Mouse (Mus musculus) bone marrow macrophage, adult 2 months (primary cell): Measurements from ENCODE around the gene Stk39. TPM values are rescaled to one million over a fixed set of nuclear protein-coding genes. Genes with fewer than 3 reads are reported as not detected.

Experiments used
- H3K27ac ChIP-seq: 2 replicates; pipeline ENCODE4 v1.5.1; 2012; ENCODE audit warnings: low read depth, low read length; ENCODE audit not compliant: insufficient read depth
- H3K4me1 ChIP-seq: 2 replicates; pipeline ENCODE4 v1.6.1; 2012; ENCODE audit warnings: low read length; ENCODE audit not compliant: control insufficient read depth, insufficient read depth
- H3K4me3 ChIP-seq: 2 replicates; pipeline ENCODE4 v1.5.1; 2012; ENCODE audit warnings: mild to moderate bottlenecking, low read length, moderate library complexity; ENCODE audit not compliant: insufficient read depth
- CTCF ChIP-seq: IDR thresholded peaks from 2 replicates; pipeline ENCODE4 v1.5.1; 2012; ENCODE audit warnings: low read depth, mild to moderate bottlenecking, low read length, moderate library complexity
- POLR2A ChIP-seq: IDR thresholded peaks from 2 replicates; pipeline ENCODE4 v1.6.1; 2012; ENCODE audit warnings: mild to moderate bottlenecking, low read depth, low read length, borderline replicate concordance
- polyA plus RNA-seq: library from polyadenylated mRNA; stranded (reverse); fragments of >200 nt; gene quantifications from 2 replicates; pipeline ENCODE4 v1.2.4, GENCODE M21; 2012; ENCODE audit not compliant: missing spikeins, insufficient read depth, insufficient read length

The Stk39 gene
- polyA plus RNA-seq, 1 experiment = 0.46 TPM

DNA sequence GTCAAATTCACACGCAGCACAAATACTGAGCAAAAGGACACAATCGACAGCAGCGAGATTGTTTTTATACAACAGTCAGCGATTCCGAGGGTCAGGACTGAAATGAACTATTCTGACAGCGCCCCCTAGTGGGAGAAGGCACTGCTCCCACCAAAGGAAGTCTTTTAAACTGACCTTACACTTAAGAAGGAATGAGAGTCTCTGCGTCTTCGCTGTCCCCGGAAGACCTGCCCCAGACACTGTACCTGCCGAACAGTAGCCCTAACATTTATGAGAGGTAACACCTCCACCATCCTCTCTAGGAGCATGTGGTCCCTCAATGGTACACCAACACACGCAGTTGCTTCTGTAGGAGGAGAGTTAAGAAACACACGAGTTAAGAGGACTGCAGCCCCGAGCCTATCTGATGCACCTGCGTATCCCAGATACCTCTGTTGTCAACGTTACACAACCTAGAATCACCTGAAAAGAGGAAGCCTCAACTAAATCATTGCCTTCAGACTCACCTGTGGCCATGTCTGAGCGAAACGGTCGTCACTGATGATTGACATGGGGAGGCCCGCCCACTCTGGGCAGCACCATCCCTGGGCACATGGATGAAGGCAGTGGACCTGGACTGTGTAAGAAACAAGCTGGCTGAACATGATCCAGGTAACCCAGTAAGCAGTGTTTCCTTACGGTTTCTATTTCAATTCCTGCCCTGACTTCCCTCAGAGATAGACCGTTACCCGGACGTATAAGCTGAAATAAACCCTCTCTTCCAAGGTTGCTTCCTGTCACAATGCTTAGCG lies 122.3 kb downstream of the Stk39 start:
- Histone ChIP-seq H3K27ac (no peak overlapping the region), H3K4me3 (no peak overlapping the region), H3K4me1 (no peaks in the 10 kb centered on the region)
- TF ChIP-seq POLR2A (no peak), CTCF (peak; percentile 45)

GRCm38 (mm10) chr2:68348966-68349365 lies 123.1 kb downstream of the Stk39 start:
- no peak for TF ChIP-seq CTCF
- TF ChIP-seq POLR2A = no peak
- no peaks in the 10 kb centered on the region for H3K4me1 ChIP-seq
- H3K27ac ChIP-seq = no peak overlapping the region
- H3K4me3 ChIP-seq = no peak overlapping the region

DNA sequence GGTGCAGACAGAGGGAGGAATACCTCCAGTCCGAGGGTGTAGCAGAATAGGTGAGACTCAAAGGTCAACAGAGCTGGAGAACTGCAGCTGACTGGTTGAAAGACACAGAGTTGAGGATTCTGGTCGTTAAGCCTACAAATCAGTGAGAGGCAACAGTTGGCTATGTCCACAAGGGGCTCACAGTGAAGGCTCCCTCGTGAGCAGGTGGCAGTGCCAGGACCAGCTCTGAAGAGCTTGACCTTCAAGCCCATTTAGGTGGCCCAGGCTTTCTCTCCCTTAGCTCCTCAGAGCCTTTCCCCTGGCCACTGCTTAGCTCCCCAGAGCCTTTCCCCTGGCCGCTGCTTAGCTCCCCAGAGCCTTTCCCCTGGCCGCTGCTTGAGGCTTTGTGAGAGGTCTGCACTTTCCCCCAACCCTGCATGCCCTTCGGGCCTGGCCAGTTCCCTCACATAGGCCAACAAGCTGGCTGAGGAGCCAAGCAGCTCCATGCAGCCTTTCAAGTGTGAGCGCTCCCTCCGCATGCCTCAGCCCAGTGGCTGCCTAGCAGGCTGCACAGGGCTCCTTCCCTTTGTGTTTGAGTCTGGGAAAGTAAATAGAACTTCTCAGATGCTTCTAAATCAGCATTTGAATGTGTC lies 125.3 kb downstream of the Stk39 start:
- no peak overlapping the region for H3K4me3 ChIP-seq
- TF ChIP-seq CTCF (no peak), POLR2A (no peak)

GRCm38 (mm10) chr2:68345269-68345668 lies 126.8 kb downstream of the Stk39 start:
- H3K4me1 ChIP-seq = no peaks in the 10 kb centered on the region
- H3K4me3 ChIP-seq = no peak overlapping the region
- TF ChIP-seq POLR2A (no peak), CTCF (no peak)
- H3K27ac ChIP-seq = no peak overlapping the region

More for the DNA sequence above, 125.3 kb downstream of the Stk39 start:
- Histone ChIP-seq H3K4me1 (no peaks in the 10 kb centered on the region), H3K27ac (no peak overlapping the region)

DNA sequence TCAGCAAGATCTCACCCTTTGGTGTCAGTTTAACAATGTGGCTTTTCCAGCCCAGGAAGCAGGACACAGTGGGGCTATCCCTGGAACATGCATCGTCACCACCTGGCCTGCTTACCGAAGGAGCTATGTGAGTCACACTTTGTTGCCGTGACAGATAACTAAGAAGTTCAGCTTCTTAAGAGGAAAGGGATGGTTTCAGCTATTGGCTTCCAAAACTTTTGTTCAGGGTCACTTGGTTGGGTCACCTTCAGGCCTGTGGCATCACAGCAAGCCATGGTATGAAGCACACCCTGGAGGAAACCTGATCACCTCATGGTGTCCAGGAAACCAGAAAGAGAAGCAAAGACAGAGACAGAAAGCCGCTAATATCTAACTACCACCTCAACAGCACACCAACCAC lies 128.3 kb downstream of the Stk39 start:
- H3K4me3 ChIP-seq = no peak overlapping the region
- no peaks in the 10 kb centered on the region for H3K4me1 ChIP-seq
- H3K27ac ChIP-seq = no peak overlapping the region
- TF ChIP-seq POLR2A (no peak), CTCF (no peak)

DNA sequence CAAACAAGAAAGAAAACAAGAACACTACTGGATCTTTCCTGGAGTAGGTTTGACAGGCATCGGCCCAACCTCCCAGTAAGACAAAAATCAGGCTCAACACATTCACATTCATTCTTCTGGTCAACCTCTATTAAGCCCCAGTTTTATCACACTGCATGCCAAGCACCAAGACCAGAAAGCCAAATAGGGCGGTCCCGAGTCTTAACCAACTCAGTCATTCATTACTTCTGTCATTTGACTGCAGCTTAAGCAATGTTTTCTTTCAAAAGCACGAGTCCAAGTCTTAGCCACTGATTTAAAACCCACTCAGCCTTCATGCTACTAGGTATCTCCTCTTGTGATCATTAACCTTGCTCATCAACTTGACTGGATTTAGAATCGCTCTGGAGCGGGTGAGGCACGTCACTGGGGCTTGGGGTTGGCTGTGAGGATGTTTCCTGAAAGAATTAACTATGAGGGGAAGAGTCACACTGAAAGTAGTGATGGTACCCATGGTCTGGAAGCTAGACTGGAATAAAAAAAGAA lies 129.9 kb downstream of the Stk39 start:
- no peak overlapping the region for H3K4me3 ChIP-seq
- H3K27ac ChIP-seq = no peak overlapping the region
- no peak for TF ChIP-seq CTCF
- TF ChIP-seq POLR2A = no peak
- no peaks in the 10 kb centered on the region for H3K4me1 ChIP-seq

GRCm38 (mm10) chr2:68336913-68337312 lies 135.2 kb downstream of the Stk39 start:
- TF ChIP-seq POLR2A = no peak
- TF ChIP-seq CTCF = no peak

DNA sequence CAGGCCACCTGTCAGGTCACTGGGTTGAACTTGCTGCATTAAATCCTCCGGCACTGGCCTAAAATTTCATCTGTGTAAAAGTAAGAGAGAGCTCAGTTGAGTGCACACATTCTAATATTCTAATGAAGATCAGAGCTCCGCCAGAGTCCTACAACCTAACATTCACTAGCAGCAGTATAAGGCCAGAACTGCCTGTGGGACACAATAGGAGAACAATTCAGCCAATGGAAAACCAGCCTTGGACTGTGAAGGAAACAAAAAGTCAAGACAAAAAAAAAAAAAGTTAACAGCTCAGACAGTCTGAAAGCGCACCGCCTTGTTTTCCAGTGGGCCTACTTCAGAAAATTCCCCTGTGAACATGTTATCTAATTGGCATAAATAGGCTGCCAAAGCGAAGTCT lies 137.1 kb downstream of the Stk39 start:
- no peak for TF ChIP-seq CTCF
- no peak for TF ChIP-seq POLR2A
- Histone ChIP-seq H3K4me3 (no peak overlapping the region), H3K4me1 (no peaks in the 10 kb centered on the region), H3K27ac (no peak overlapping the region)

More at GRCm38 (mm10) chr2:68336913-68337312, 135.2 kb downstream of the Stk39 start:
- no peak overlapping the region for H3K4me3 ChIP-seq
- H3K4me1 ChIP-seq = no peaks in the 10 kb centered on the region
- H3K27ac ChIP-seq = no peak overlapping the region

GRCm38 (mm10) chr2:68325306-68325705 lies 146.8 kb downstream of the Stk39 start:
- H3K27ac ChIP-seq = no peak overlapping the region
- no peaks in the 10 kb centered on the region for H3K4me1 ChIP-seq
- no peak overlapping the region for H3K4me3 ChIP-seq
- no peak for TF ChIP-seq CTCF
- no peak for TF ChIP-seq POLR2A

DNA sequence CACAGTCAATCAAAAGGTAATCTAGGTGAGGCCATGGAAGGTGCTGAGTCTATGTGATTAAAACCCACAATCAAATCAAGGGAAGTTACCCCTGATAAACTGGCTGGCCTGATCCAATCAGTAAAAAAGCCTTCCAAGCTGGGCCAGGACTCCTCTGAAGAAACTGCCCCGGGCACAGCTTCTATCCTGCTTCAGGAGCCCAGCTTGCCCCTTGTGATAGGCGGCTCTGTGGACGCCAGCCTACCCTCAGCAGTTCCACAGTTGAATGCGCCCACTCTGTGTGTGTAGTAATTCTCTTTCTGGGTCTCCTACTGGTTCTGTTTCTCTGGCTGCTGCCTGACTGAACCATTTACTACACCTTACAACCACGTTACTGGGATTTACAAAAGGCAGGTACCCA lies 150.8 kb downstream of the Stk39 start:
- no peak overlapping the region for H3K27ac ChIP-seq
- H3K4me1 ChIP-seq = no peaks in the 10 kb centered on the region
- no peak overlapping the region for H3K4me3 ChIP-seq
- TF ChIP-seq CTCF = no peak
- TF ChIP-seq POLR2A = no peak

DNA sequence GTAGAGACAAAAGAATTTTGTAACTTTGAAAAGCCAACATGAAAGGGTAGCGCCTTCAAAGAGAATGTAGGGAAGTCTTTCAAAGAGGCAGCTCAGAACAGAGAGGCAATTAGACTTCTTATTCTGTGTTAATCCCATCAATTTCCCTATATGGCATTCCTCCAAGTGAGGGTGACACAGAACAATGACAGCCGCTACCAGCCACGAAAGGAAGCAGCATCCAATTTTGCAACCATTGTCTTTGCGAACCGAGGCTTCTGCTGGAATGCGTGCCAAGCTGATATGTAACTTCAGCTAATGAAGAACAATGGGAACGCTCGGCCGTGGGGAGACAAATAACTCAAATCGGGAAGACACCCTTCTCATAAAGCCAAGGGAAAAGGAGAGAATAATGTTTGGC lies 151.4 kb downstream of the Stk39 start:
- no peak overlapping the region for H3K4me3 ChIP-seq
- no peak overlapping the region for H3K27ac ChIP-seq
- no peaks in the 10 kb centered on the region for H3K4me1 ChIP-seq
- TF ChIP-seq POLR2A (no peak), CTCF (no peak)
